Mouse (Mus musculus) embryonic fibroblast, embryonic 13.5 days (primary cell): ENCODE results near the gene Hist1h2ag.

Source experiments
- CTCF ChIP-seq: IDR thresholded peaks from 2 replicates; pipeline ENCODE4 v1.5.1; 2011; ENCODE audit warnings: mild to moderate bottlenecking, control low read depth, low read length, moderate library complexity, borderline replicate concordance; ENCODE audit not compliant: insufficient read depth
- POLR2A ChIP-seq: IDR thresholded peaks from 2 replicates; pipeline ENCODE4 v1.6.1; 2011; ENCODE audit warnings: low read depth, mild to moderate bottlenecking, control low read depth, low read length, moderate library complexity

- TF ChIP-seq CTCF = no peak
- TF ChIP-seq POLR2A = no peak
These were observed 2.6 kb upstream of the Hist1h2ag start for GRCm38 (mm10) chr13:22045311-22045710.
